Mouse (Mus musculus): ENCODE data around the gene Mpv17l2.

DNA sequence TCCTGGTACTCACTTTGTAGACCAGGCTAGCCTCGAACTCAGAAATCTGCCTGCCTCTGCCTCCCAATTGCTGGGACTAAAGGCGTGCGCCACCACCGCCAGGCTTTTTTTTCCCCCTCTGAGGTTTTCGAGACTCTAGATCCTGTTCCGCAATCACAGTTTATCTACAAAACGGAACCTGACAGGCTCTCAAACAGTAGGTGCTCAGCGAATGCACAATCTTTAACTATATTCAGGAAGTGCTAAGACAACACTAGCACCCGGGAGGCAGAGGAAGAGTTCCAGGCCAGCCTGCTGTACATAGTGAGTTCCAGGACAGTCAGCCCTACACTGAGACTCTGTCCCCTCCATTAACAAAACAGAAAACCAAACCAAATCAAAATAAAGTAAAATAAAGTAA lies 4.6 kb upstream of the Mpv17l2 start:
- TF ChIP-seq POLR2A (IDR thresholded peaks at IDR 0.05; ENCODE audit: insufficient read depth, low read depth, low read length): no peak
- TF ChIP-seq CTCF (IDR thresholded peaks at IDR 0.05; ENCODE audit: insufficient read depth, low read depth, low read length): no peak
